Mouse (Mus musculus) layer of hippocampus, adult 8-10 months (tissue): Measurements from ENCODE around the gene Ppp4r4. TPM values are rescaled to one million over a fixed set of nuclear protein-coding genes. Genes with fewer than 3 reads are reported as not detected.
"Not testable (repeated sequence)": the region's sequence is repeated elsewhere in the genome, so short reads cannot be mapped to it uniquely, and the experiment has no call there.

Source experiments
- DNase-seq, 2 experiments: peaks; one replicate each; pipeline ENCODE4 v3.0.0; 2022; ENCODE audit warnings: low spot score in 2 of 2
- total RNA-seq, 4 experiments: library from RNA; stranded (reverse); gene quantifications; 2 replicates each; pipeline ENCODE4 v1.2.4; 2022

Gene Ppp4r4
- total RNA-seq, 4 experiments from 2014 or later, result 37.8 to 51.4 (median 42.4) TPM

DNA sequence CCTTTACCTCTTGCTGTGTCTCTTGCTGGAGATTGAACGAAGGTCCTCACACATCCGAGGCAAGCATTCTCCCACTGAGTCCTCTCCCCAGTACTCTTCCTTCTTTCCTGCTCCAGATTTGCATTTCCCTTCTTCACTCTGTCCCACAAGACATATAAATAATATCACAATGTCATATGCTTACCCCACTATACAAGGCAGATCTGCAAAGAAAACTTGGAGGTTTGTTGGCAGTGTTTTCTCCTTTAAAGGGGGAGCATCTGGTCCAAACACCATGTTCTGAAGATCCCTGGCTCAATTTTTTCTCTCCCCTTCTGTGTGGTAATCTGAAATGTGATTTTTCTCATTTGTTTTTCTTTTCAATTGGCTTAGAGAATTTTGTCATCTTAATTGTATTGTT, 102.3 kb downstream of the Ppp4r4 start:
- no peak for DNase-seq

DNA sequence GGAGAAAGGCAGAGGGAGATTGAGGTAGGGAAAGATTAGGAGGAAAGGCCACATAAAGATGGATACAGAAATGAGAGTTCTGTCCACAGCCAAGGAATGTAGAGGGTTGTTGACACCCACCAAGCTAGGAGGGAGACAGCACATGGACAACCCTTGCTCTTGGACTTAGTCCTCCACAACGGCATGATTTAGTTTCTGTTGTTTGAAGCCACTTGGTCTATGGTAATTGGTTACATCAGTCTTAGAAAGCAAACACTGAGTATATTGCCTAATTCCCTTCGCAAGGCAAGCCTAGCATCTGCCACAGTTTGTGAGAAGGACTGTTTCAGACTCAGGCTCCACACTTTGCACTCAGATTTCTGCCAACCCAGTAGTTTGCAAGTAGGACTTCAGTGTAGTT, 103.8 kb downstream of the Ppp4r4 start:
- no peak for DNase-seq

DNA sequence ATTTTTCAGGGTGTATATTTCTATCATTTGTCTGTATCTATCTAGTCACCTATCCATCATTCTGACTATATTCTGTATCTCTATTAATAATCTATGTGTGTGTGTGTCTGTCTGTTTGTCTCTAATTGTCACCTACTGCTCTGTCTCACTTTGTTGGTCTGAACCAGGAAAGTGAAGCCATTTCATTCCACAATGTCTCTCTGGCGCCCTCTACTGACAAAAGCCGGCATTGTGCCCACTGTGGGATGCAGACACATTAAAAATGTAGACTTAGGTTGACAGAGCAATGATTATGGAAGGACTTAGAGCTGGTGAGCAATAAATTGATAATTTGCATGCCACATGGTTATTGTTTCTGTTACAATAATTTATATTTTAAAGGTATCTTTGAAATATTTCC, 111.3 kb downstream of the Ppp4r4 start:
- peak; percentile 42 to 87 for DNase-seq

DNA sequence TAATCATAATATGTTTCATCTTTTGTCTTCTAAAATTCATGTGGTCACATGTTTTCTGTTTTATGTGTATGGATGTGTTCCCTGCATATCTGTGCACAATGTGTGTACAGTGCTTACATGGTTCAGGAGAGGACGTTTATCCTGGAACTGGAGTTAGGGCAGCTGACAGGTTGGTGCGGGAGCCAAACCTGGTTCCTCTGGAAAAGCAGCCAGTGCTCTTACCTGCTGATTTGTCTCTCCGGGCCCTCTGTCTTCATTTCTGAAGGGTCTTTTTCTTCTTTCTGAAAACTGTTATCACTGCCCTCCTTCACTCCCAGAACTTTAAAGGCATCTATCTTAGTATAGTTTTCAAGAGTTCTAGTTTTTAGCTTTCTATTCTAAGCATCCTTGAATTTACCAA, 111.7 kb downstream of the Ppp4r4 start:
- no peak for DNase-seq

DNA sequence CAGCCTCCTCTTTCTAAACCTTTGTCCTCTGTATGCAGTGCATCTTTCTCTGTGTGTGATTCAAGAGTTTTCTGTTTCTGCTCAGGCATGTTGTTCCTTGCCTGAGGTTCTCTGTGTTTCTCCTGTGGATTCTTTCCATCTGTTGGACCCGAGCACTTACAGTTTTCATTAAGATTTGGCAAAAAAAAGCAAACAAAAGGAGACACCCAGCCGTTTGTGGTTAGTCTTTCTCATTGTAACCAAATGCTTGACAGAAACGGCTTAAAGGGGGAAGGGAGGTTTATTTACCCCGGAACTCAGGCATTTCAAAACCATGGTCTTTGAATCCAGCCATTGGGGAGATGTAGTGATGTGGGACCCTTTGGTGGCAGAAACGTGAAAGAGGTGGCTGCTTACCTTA, 112.5 kb downstream of the Ppp4r4 start:
- no peak for DNase-seq

DNA sequence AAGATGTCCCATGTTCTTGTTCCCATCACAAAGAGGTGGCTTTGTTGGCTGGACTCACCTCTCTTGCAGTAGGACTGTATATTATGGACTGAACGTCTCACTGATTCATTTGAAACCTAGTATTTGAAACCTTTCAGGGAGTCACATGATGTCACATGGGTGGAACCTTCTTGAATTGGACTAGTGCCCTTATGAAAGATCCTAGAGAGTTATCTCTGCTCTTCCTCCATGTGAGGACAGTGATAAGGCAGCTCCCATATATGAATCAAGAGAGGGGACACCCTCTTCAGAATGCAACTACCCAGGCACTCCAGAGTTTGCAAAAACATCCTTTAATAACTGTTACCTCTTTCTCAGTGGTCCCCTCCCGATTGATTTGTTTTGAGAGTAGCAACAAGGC, 114.2 kb downstream of the Ppp4r4 start:
- DNase-seq, result no peak

DNA sequence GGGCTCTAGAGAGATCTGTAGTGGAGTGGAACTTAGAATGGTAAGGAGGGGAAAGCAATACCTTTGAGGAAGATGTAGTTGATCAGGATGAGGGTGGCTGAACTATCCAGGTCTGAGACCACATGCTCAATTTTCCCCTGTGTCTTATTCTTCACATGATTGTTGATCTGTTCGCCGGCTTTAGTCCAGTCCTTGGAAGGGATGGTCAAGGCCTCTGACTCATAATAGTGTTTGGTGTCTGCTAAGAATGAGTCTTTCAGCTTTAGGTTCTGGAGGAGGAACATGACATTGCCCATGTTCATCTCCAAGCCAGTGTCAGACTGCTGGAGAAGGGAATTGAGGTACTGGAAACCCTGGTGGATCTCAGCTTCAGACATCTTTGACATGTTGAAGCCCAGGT, 121.8 kb downstream of the Ppp4r4 start:
- DNase-seq, result no peak

DNA sequence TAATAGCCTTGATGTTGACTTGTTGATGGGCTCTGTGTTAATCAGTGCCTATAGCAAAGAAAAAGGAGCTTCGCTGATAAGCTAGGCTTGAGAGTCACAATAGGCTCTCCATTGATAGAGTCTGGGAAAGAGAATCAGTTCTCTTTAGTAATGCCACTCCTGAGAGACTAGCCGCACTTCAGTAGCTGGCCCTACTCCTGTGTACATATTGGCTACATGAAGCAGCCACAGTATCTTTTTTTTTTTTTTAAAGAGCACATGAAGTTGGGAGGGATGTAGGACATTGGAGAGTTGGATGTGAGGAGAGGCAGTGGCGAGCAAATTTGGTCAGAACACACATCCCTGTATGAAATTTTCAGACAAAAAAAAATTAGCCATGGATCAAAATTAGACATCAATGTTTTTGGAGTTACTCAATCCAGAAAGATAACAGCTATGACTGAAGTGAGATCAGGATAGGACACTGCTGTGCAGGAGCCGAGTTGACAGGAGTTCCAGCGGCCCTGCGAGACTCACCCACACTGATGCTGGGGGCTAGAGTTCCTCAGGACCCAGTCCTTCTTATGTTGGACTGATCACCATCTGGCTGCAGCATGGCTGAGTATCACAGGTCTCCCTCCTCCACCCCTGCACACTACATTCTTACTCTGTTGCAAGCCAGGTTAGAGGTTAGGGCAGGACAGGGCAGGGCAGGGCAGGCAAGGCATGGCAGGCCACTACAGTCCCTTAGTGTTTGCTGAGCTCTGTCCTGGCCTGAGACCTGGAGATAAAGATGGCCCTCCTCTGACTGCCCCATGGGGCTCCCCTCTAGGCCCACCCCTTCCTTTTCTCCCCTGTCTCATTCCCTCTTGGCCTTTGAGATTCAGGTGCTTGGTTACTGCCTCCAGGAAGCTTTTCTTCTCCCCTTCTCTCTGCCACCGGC, 123.3 kb downstream of the Ppp4r4 start:
- DNase-seq, result no peak

DNA sequence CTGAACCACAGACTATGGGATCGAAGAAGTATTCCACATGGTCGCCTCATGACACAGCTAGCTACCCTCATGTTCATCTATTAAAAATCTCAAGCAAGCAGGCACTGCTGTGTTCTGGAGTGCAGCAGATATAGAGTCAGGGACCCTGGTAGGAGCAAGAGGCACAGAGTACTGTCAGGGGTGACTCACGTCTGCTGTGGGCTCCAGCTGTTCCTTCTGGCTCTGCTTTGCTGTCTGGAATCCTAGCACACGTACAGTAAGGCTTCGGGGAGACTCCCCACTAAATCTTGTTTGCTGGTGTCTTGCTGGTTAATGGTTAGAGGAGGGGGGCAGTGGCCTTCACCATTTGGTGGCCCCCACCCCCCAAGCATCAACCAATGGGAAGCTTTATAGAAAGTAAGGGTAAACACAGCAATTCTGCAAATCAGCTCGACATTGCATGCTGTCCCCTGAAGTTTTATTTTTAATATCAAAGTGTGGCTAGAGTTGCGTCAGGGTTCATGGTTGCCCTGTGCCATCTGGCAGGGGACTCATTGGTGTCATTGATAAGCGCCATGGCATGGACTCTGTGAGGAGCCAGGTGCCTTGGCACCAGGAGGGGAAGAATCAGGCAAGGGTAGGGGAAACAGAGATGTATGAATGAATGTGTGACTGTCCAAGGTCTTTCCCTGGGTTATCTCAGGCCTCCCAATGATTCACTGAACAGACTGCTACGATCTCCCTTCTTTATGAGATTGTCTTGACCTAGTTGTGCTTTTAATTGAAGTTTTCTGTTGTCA, 125.0 kb downstream of the Ppp4r4 start, which contains the start of gene Serpina6:
TSS of gene Serpina6 (minus strand) at position 365 of the 779 bp plus-strand sequence.
- DNase-seq, result no peak

DNA sequence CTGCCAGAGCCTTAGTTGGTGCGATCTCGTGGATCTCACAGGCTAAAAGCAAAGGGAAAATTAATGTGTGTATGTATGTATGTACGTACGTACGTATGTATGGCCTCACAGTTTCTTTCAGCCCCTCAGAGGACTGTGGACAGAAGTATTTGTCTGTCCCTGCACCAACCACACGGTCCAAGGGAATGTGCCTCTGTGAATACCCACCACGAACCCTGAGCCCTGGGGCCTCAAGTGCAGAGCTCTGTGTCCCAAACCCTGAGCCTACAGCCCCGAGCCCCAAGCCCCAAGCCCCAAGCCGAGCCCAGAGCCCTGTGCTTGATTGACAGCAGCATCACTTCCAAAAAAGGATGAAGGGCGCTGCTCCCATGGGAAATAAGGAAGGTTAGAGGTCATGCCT, 125.9 kb downstream of the Ppp4r4 start:
- no peak for DNase-seq

DNA sequence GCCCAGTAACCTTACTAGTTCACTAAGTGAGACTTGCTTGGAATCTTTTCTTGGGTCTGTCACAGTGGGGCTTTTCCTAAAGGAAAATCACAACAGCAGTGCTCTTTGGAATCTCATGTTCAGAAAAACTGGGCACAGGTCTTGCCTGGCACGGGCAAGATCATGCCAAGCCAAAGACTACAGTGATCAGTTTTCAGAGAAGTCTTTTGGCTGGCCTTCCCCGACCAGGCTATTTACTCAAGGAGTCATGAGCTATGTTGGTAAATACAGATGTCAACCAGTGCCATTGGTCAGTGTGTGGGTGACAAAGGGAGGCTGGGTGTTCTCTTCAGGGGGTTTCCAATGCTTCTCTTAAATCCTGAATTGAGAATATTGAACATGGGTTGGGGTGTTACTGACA, 127.1 kb downstream of the Ppp4r4 start:
- DNase-seq, result no peak

DNA sequence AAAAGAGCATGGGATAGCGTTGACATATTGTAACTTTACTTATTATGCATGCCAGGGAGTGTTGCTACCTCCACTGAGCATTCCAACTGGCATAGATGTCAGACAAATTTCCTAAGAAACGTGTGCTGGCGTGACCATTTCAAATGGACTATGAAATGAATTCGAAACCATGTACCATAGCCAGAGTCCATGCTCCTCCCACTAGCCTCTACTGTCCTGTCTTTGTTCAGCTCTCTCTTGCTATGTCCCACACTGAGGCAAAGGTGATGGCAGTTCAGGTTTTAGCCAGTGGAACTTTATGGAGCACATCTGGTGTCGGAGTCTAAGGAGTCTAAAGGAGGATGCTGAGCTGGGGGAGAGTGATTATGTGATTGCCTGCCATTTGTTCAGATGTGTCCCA, 128.0 kb downstream of the Ppp4r4 start:
- no peak for DNase-seq

DNA sequence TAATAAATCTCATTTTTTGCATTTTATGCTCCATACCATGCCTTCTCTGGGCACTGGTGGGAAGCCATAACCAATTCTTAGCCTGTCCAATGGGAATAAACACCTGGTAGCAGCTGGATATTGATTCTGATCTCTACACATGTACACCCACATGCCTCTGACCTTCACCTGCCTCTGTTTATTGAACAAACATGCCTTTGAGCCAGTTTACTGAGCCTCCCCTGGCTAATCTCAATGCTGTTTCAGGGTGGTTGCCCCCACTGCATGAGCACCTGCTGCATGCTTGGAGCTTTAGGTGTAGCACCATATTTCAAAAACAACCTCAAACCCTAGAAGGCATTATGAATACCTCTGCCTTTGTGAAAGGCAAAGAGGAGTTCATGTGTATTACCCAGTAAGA, 130.0 kb downstream of the Ppp4r4 start:
- DNase-seq, result not testable (repeated sequence)

Other genes starting within 250 kb of the Ppp4r4 start
- 1 to 10 TPM; 2.0 to 3.3 (median 2.3) TPM for gene Fam181a, start 221.3 kb upstream of the Ppp4r4 start, total RNA-seq
- gene Asb2, start 176.3 kb upstream of the Ppp4r4 start, total RNA-seq, result 1 to 10 TPM; 2.3 to 3.4 (median 2.6) TPM
- 10 to 100 TPM; 26.6 to 51.6 (median 39.1) TPM for gene Otub2, start 143.6 kb upstream of the Ppp4r4 start, total RNA-seq
- 1 to 10 TPM; 1.9 to 4.8 (median 2.9) TPM for gene 9330161L09Rik, start 124.5 kb upstream of the Ppp4r4 start, total RNA-seq
- gene Ddx24, start 106.5 kb upstream of the Ppp4r4 start, total RNA-seq, result 100 to 1,000 TPM; 232 to 260 (median 242) TPM
- 100 to 1,000 TPM; 117 to 188 (median 137) TPM for gene Ifi27, start 98.1 kb upstream of the Ppp4r4 start, total RNA-seq
- gene Ifi27l2a, start 88.6 kb upstream of the Ppp4r4 start, total RNA-seq, result 10 to 100 TPM in 1 of 4 experiments, 1 to 10 TPM in 2, not detected in 1; 2.8 to 33.0 (median 8.6) TPM
- not detected for gene Ifi27l2b, start 75.1 kb upstream of the Ppp4r4 start, total RNA-seq
- under 1 TPM in 1 of 4 experiments, not detected in 3; 0.21 TPM for gene Serpina10, start 99.2 kb downstream of the Ppp4r4 start, total RNA-seq
- not detected for gene Serpina6, start 124.9 kb downstream of the Ppp4r4 start, total RNA-seq
- not detected for gene Serpina16, start 143.9 kb downstream of the Ppp4r4 start, total RNA-seq
- not detected for gene Serpina1f, start 163.2 kb downstream of the Ppp4r4 start, total RNA-seq
- gene Serpina1d, start 241.3 kb downstream of the Ppp4r4 start, total RNA-seq, result not detected